ENCODE assay signal across 26 mouse cellular contexts in the genomic region with DNA sequence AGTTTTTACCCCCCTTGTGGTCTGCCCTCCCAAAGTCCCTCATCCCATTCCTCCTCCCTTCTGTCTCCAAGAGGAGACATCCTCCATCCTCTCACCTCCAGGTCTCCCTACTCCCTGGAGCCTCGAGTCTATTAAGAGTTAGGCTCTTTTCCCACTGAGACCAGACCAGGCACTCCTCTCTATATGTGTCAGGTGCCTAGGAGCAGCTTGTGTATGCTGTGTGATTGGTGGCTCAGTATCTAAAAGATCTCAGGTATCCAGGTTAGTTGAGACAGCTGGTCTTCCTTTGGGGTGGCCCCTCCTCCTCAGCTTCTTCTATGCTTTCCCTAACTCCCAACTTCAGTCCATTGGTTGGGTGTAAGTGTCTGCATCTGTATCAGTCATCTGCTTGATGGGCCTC.
DNase-seq lines count a peak whose midpoint lies in the region; ATAC-seq and TF ChIP-seq lines count a peak whose summit lies in the region.
"Had no signal": no experiment of that assay in that cellular context is flagged by ENCODE, and none has a peak within 500 bp of the region (broad histone marks: within the 10 kb centered on the region; RNA-seq: fewer than 3 reads in every experiment).

No protein-coding gene starts in this region.

- peak; percentile 83 for DNase-seq in heart, adult 11 months
- DNase-seq in heart, postnatal 4 days = no peak
- DNase-seq: adrenal gland, adult 2 months; adrenal gland, postnatal 10 days; adrenal gland, postnatal 25 days; B cell, adult 2 months; cerebellum, adult 11 months; cerebellum, adult 18-20 months; cerebellum, adult 8-10 months; cerebellum, adult 9-11 months; cerebellum, postnatal 14 days; cerebellum, postnatal 36 days; embryo, embryonic 11 days had no signal

- no peak for TF ChIP-seq POLR2A in ES-Bruce4 (IDR thresholded peaks at IDR 0.05; ENCODE audit: insufficient read depth, low read length)

- TF ChIP-seq CTCF in ES-Bruce4 (IDR thresholded peaks at IDR 0.05; ENCODE audit: low read depth, low read length) = no peak

- H3K36me3 ChIP-seq in kidney, embryonic 16.5 days (ENCODE audit: insufficient read depth, low read length) = no peaks in the 10 kb centered on the region
- no peaks in the 10 kb centered on the region for H3K36me3 ChIP-seq in kidney, embryonic 14.5 days (ENCODE audit: control insufficient read depth, insufficient read depth, low read length)
- no peaks in the 10 kb centered on the region for H3K36me3 ChIP-seq in midbrain, embryonic 13.5 days
- no peaks in the 10 kb centered on the region for H3K36me3 ChIP-seq in midbrain, embryonic 15.5 days (replicated peaks)
- no peaks in the 10 kb centered on the region for H3K36me3 ChIP-seq in ES-Bruce4 (ENCODE audit: control insufficient read depth, insufficient read depth, low read length, poor library complexity, severe bottlenecking)
- H3K36me3 ChIP-seq: embryonic facial prominence, embryonic 13.5 days; embryonic facial prominence, embryonic 15.5 days; forebrain, embryonic 10.5 days; forebrain, embryonic 12.5 days had no signal

- no peak for TF ChIP-seq EP300 in ES-Bruce4 (IDR thresholded peaks at IDR 0.05; ENCODE audit: insufficient read depth, low read depth, low read length)

- H3K27ac ChIP-seq in kidney, embryonic 16.5 days (ENCODE audit: low read length) = 0 out of 2 replicates have a peak overlapping the region, but pooled peaks have one; percentile 40
- no peak overlapping the region for H3K27ac ChIP-seq in kidney, embryonic 14.5 days (ENCODE audit: low read depth, low read length)
- no peak overlapping the region for H3K27ac ChIP-seq in midbrain, embryonic 13.5 days
- no peak overlapping the region for H3K27ac ChIP-seq in midbrain, embryonic 15.5 days
- peak overlapping the region; percentile 45 for H3K27ac ChIP-seq in ES-Bruce4 (ENCODE audit: insufficient read depth, low read length)
- H3K27ac ChIP-seq: embryonic facial prominence, embryonic 13.5 days; embryonic facial prominence, embryonic 15.5 days; forebrain, embryonic 10.5 days; forebrain, embryonic 12.5 days had no signal

- H3K4me1 ChIP-seq in kidney, embryonic 16.5 days (ENCODE audit: insufficient read depth, low read length) = no peaks in the 10 kb centered on the region
- H3K4me1 ChIP-seq in kidney, embryonic 14.5 days (ENCODE audit: control insufficient read depth, insufficient read depth, low read length) = no peaks in the 10 kb centered on the region
- H3K4me1 ChIP-seq in midbrain, embryonic 13.5 days (replicated peaks) = no peaks in the 10 kb centered on the region
- no peaks in the 10 kb centered on the region for H3K4me1 ChIP-seq in midbrain, embryonic 15.5 days
- peaks cover 4% of the 10 kb centered on the region for H3K4me1 ChIP-seq in ES-Bruce4 (ENCODE audit: control insufficient read depth, insufficient read depth, low read length)
- H3K4me1 ChIP-seq: embryonic facial prominence, embryonic 13.5 days; embryonic facial prominence, embryonic 15.5 days; forebrain, embryonic 12.5 days had no signal

- H3K27me3 ChIP-seq in kidney, embryonic 16.5 days (ENCODE audit: insufficient read depth, low read length) = no peaks in the 10 kb centered on the region
- no peaks in the 10 kb centered on the region for H3K27me3 ChIP-seq in kidney, embryonic 14.5 days (ENCODE audit: control insufficient read depth, insufficient read depth, low read length)
- H3K27me3 ChIP-seq in midbrain, embryonic 13.5 days = no peaks in the 10 kb centered on the region
- no peaks in the 10 kb centered on the region for H3K27me3 ChIP-seq in midbrain, embryonic 15.5 days (replicated peaks)
- no peaks in the 10 kb centered on the region for H3K27me3 ChIP-seq in ES-Bruce4 (ENCODE audit: control insufficient read depth, insufficient read depth, low read length, poor library complexity, severe bottlenecking)
- H3K27me3 ChIP-seq: CH12.LX; embryonic facial prominence, embryonic 13.5 days; embryonic facial prominence, embryonic 15.5 days; forebrain, embryonic 12.5 days had no signal

- H3K4me2 ChIP-seq in kidney, embryonic 16.5 days (replicated peaks; ENCODE audit: low read depth, low read length) = no peak overlapping the region
- H3K4me2 ChIP-seq in kidney, embryonic 14.5 days (replicated peaks; ENCODE audit: low read depth, low read length) = no peak overlapping the region
- H3K4me2 ChIP-seq in midbrain, embryonic 13.5 days (replicated peaks) = no peak overlapping the region
- H3K4me2 ChIP-seq in midbrain, embryonic 15.5 days = no peak overlapping the region
- H3K4me2 ChIP-seq: embryonic facial prominence, embryonic 13.5 days; embryonic facial prominence, embryonic 15.5 days; forebrain, embryonic 12.5 days had no signal

- 57% methylated on average over 1 of the region's 1 CpGs for WGBS in kidney, embryonic 16.5 days
- 67% methylated on average over 1 of the region's 1 CpGs for WGBS in kidney, embryonic 14.5 days
- 83% methylated on average over 1 of the region's 1 CpGs for WGBS in midbrain, embryonic 13.5 days
- WGBS in midbrain, embryonic 15.5 days = 70% methylated on average over 1 of the region's 1 CpGs

- no peak overlapping the region for H3K9ac ChIP-seq in kidney, embryonic 16.5 days (replicated peaks; ENCODE audit: low read length)
- H3K9ac ChIP-seq in kidney, embryonic 14.5 days (ENCODE audit: low read depth, low read length) = no peak overlapping the region
- no peak overlapping the region for H3K9ac ChIP-seq in midbrain, embryonic 13.5 days (replicated peaks)
- no peak overlapping the region for H3K9ac ChIP-seq in midbrain, embryonic 15.5 days
- no peak overlapping the region for H3K9ac ChIP-seq in ES-Bruce4 (ENCODE audit: low read depth, poor library complexity, severe bottlenecking)
- H3K9ac ChIP-seq: embryonic facial prominence, embryonic 13.5 days; embryonic facial prominence, embryonic 15.5 days; forebrain, embryonic 12.5 days had no signal

- 0 out of 2 replicates have a peak, but pooled peaks have one; percentile 46 for ATAC-seq in kidney, embryonic 16.5 days (ENCODE audit: low FRiP score, low TSS enrichment)
- no peak for ATAC-seq in kidney, embryonic 14.5 days (ENCODE audit: low FRiP score, low TSS enrichment)
- ATAC-seq in midbrain, embryonic 13.5 days = 0 out of 2 replicates have a peak, but pooled peaks have one; percentile 53
- no peak for ATAC-seq in midbrain, embryonic 15.5 days (replicated peaks)
- ATAC-seq: CD4-positive, CD25-positive, alpha-beta regulatory T cell, adult 4 months; forebrain, embryonic 14.5 days had no signal

- H3K9me3 ChIP-seq in kidney, embryonic 16.5 days (ENCODE audit: low read length) = no peaks in the 10 kb centered on the region
- no peaks in the 10 kb centered on the region for H3K9me3 ChIP-seq in kidney, embryonic 14.5 days (ENCODE audit: control insufficient read depth, low read length)
- H3K9me3 ChIP-seq in midbrain, embryonic 13.5 days = no peaks in the 10 kb centered on the region
- H3K9me3 ChIP-seq in midbrain, embryonic 15.5 days = no peaks in the 10 kb centered on the region
- H3K9me3 ChIP-seq in ES-Bruce4 (replicated peaks; ENCODE audit: control insufficient read depth, insufficient read depth, low read length, poor library complexity, severe bottlenecking) = no peaks in the 10 kb centered on the region; the same call in 1 of the 2 replicates
- H3K9me3 ChIP-seq: embryonic facial prominence, embryonic 13.5 days; embryonic facial prominence, embryonic 15.5 days; forebrain, embryonic 10.5 days; forebrain, embryonic 12.5 days had no signal

- H3K4me3 ChIP-seq in kidney, embryonic 16.5 days (ENCODE audit: low read length) = no peak overlapping the region
- H3K4me3 ChIP-seq in kidney, embryonic 14.5 days (ENCODE audit: low read length) = no peak overlapping the region
- H3K4me3 ChIP-seq in midbrain, embryonic 13.5 days (replicated peaks) = no peak overlapping the region
- no peak overlapping the region for H3K4me3 ChIP-seq in midbrain, embryonic 15.5 days
- H3K4me3 ChIP-seq in ES-Bruce4 (ENCODE audit: low read depth, low read length) = no peak overlapping the region
- H3K4me3 ChIP-seq: embryonic facial prominence, embryonic 13.5 days; embryonic facial prominence, embryonic 15.5 days; erythroblast, embryonic 14.5 days; forebrain, embryonic 10.5 days; forebrain, embryonic 12.5 days had no signal

Comparison
In these comparisons a context has a peak if more than half of its experiments do, and no peak if none do; other contexts are left out.
1. ATAC-seq: peak in kidney, embryonic 16.5 days (single experiment) and midbrain, embryonic 13.5 days (single experiment); none in kidney, embryonic 14.5 days (single experiment) and midbrain, embryonic 15.5 days (single experiment).
2. H3K27ac ChIP-seq: peak in kidney, embryonic 16.5 days (single experiment) and ES-Bruce4 (single experiment); none in kidney, embryonic 14.5 days (single experiment), midbrain, embryonic 13.5 days (single experiment) and midbrain, embryonic 15.5 days (single experiment).